ENCODE assay signal across 8 mouse cellular contexts in genomic region chr1:87509561-87510165, GRCm38 (mm10). TPM values are rescaled to one million over a fixed set of nuclear protein-coding genes. Genes with fewer than 3 reads are reported as not detected.
A peak's percentile ranks its signal among the peaks of the same experiment; 100 is the strongest.
DNase-seq lines count a peak whose midpoint lies in the region; ATAC-seq and TF ChIP-seq lines count a peak whose summit lies in the region.

Neu2 (plus strand) TSS chr1:87509889.

- H3K4me2 ChIP-seq in hindbrain, embryonic 14.5 days (replicated peaks) = peak within 1 kb of the TSS; percentile 72
- H3K4me2 ChIP-seq in liver, embryonic 11.5 days = peak within 1 kb of the TSS; percentile 96
- H3K4me2 ChIP-seq in stomach, embryonic 15.5 days = peak within 1 kb of the TSS; percentile 99

- no peaks in the 10 kb centered on the region for H3K36me3 ChIP-seq in hindbrain, embryonic 14.5 days (replicated peaks; ENCODE audit: control insufficient read depth, insufficient read depth)
- no peaks in the 10 kb centered on the region for H3K36me3 ChIP-seq in liver, embryonic 11.5 days (ENCODE audit: control insufficient read depth, insufficient read depth, low read length)
- no peaks in the 10 kb centered on the region for H3K36me3 ChIP-seq in stomach, embryonic 15.5 days

- no peaks in the 10 kb centered on the region for H3K4me1 ChIP-seq in embryonic fibroblast, embryonic 13.5 days (ENCODE audit: control insufficient read depth, insufficient read depth, low read length)
- no peaks in the 10 kb centered on the region; the same call in 1 of the 2 replicates for H3K4me1 ChIP-seq in hindbrain, embryonic 14.5 days (replicated peaks; ENCODE audit: control insufficient read depth, insufficient read depth, low read length)
- H3K4me1 ChIP-seq in liver, embryonic 11.5 days (replicated peaks; ENCODE audit: control insufficient read depth, insufficient read depth, low read length) = no peaks in the 10 kb centered on the region; the same call in 1 of the 2 replicates
- peaks cover 17% of the 10 kb centered on the region for H3K4me1 ChIP-seq in stomach, embryonic 15.5 days

- H3K9me3 ChIP-seq in hindbrain, embryonic 14.5 days (ENCODE audit: control insufficient read depth, low read length) = no peaks in the 10 kb centered on the region
- no peaks in the 10 kb centered on the region for H3K9me3 ChIP-seq in liver, embryonic 11.5 days (ENCODE audit: control insufficient read depth, low read length)
- no peaks in the 10 kb centered on the region for H3K9me3 ChIP-seq in stomach, embryonic 15.5 days

- peak in 1 of 2 experiments; percentile 47 for DNase-seq in left cerebral cortex, adult 2 months (ENCODE audit: extremely low spot score in 1 of 2, low spot score in 2 of 2)
- DNase-seq in left cerebral cortex, adult 8-10 months (ENCODE audit: low spot score in 2 of 2) = no peak
- peak; percentile 25 for DNase-seq in adrenal gland, postnatal 10 days
- no peak for DNase-seq in hindbrain, embryonic 14.5 days (ENCODE audit: low spot score)
- DNase-seq in liver, embryonic 11.5 days (ENCODE audit: low spot score) = peak; percentile 36

- TF ChIP-seq POLR2A in embryonic fibroblast, embryonic 13.5 days (IDR thresholded peaks at IDR 0.05; ENCODE audit: low read depth, low read length) = no peak

- H3K9ac ChIP-seq in hindbrain, embryonic 14.5 days = peak within 1 kb of the TSS; percentile 82
- 0 out of 2 replicates have a peak within 1 kb of the TSS, but pooled peaks have one; percentile 20 for H3K9ac ChIP-seq in liver, embryonic 11.5 days (ENCODE audit: low read depth, low read length)
- peak within 1 kb of the TSS; percentile 58 for H3K9ac ChIP-seq in stomach, embryonic 15.5 days

- H3K27me3 ChIP-seq in hindbrain, embryonic 14.5 days (ENCODE audit: control insufficient read depth, insufficient read depth, low read length) = peaks cover 26% of the 10 kb centered on the region
- H3K27me3 ChIP-seq in liver, embryonic 11.5 days (replicated peaks; ENCODE audit: control insufficient read depth, insufficient read depth, low read length) = peaks cover 53% of the 10 kb centered on the region
- peaks cover 11% of the 10 kb centered on the region for H3K27me3 ChIP-seq in stomach, embryonic 15.5 days (replicated peaks)

- H3K27ac ChIP-seq in left cerebral cortex, adult 2 months = peak within 1 kb of the TSS; percentile 98
- H3K27ac ChIP-seq in embryonic fibroblast, embryonic 13.5 days (ENCODE audit: insufficient read depth, low read length) = no peak within 1 kb of the TSS
- H3K27ac ChIP-seq in hindbrain, embryonic 14.5 days = no peak within 1 kb of the TSS
- H3K27ac ChIP-seq in liver, embryonic 11.5 days (ENCODE audit: low read depth, low read length) = no peak within 1 kb of the TSS
- H3K27ac ChIP-seq in stomach, embryonic 15.5 days = no peak within 1 kb of the TSS

- ATAC-seq in hindbrain, embryonic 14.5 days (ENCODE audit: low FRiP score) = peak; percentile 44
- no peak for ATAC-seq in liver, embryonic 11.5 days (replicated peaks; ENCODE audit: low FRiP score)
- ATAC-seq in stomach, embryonic 15.5 days (ENCODE audit: insufficient read depth, low FRiP score, low read depth) = peak; percentile 50; the same call in 1 of the 2 replicates
- ATAC-seq in inflammation-experienced regulatory T-cells, adult 6 months = no peak

- intact Hi-C loops in left cerebral cortex, adult 2 months (cut with DNase I) = loop anchor here (2.0 to 5.0 kb wide), 4 partner anchors 83 to 211 kb away; no protein-coding TSS in a partner anchor

- peak within 1 kb of the TSS; percentile 76 for H3K4me3 ChIP-seq in left cerebral cortex, adult 2 months
- peak within 1 kb of the TSS; percentile 34 for H3K4me3 ChIP-seq in embryonic fibroblast, embryonic 13.5 days (ENCODE audit: insufficient read depth, low read length)
- peak within 1 kb of the TSS; percentile 83 for H3K4me3 ChIP-seq in hindbrain, embryonic 14.5 days (replicated peaks; ENCODE audit: low read length)
- peak within 1 kb of the TSS; percentile 65 for H3K4me3 ChIP-seq in liver, embryonic 11.5 days (ENCODE audit: low read depth, low read length)
- H3K4me3 ChIP-seq in stomach, embryonic 15.5 days (replicated peaks) = peak within 1 kb of the TSS; percentile 69

- 1% methylated on average over 56 of the region's 56 CpGs for WGBS in hindbrain, embryonic 14.5 days
- WGBS in liver, embryonic 11.5 days = 3% methylated on average over 56 of the region's 56 CpGs
- WGBS in stomach, embryonic 15.5 days = 2% methylated on average over 56 of the region's 56 CpGs

- TF ChIP-seq CTCF in left cerebral cortex, adult 2 months (IDR thresholded peaks at IDR 0.05) = no peak
- no peak for TF ChIP-seq CTCF in embryonic fibroblast, embryonic 13.5 days (IDR thresholded peaks at IDR 0.05; ENCODE audit: borderline replicate concordance, insufficient read depth, low read length)

RNA-seq across cellular contexts. Expression of gene Neu2, which starts in this region (rescaled TPM):
- 1 to 10 TPM; 7.5 to 8.0 TPM for total RNA-seq in left cerebral cortex, adult 2 months (2021)
- 1 to 10 TPM; 6.7 to 8.0 (median 7.6) TPM for total RNA-seq in left cerebral cortex, adult 8-10 months (2022)
- under 1 TPM; 0.72 to 0.79 TPM for total RNA-seq in adrenal gland, postnatal 10 days (2021)
- not detected in 2 replicates for polyA plus RNA-seq in embryonic fibroblast, embryonic 13.5 days (2011; ENCODE audit: insufficient read length, low read depth, missing spikeins)
- 0.40 and 0.86 TPM in 2 replicates for polyA plus RNA-seq in hindbrain, embryonic 14.5 days (2014; fragmentation: Nextera tagmentation; extraction: Ambion mirVana)
- 0.16 and 0.60 TPM in 2 replicates for polyA plus RNA-seq in liver, embryonic 11.5 days (2014; fragmentation: Nextera tagmentation; extraction: Ambion mirVana)
- polyA plus RNA-seq in stomach, embryonic 15.5 days (2015; fragmentation: Nextera tagmentation; extraction: Ambion mirVana) = 2.7 and 4.2 TPM in 2 replicates
- not detected for polyA plus RNA-seq in inflammation-experienced regulatory T-cells, adult 6 months (2017; shearing (Covaris generic))

Comparison
In these comparisons a context has a peak if more than half of its experiments do, and no peak if none do; other contexts are left out.
1. RNA of gene Neu2 (total RNA-seq): 7.5 to 8.0 TPM in left cerebral cortex, adult 2 months and 6.7 to 8.0 TPM in left cerebral cortex, adult 8-10 months; 0.72 to 0.79 TPM in adrenal gland, postnatal 10 days; every median in the first group is over 4 times any median in the second.
2. Peak in DNase-seq in adrenal gland, postnatal 10 days; RNA of the gene not detected or under 1 TPM.
3. Peak in ATAC-seq, H3K4me3 ChIP-seq, H3K9ac ChIP-seq and H3K4me2 ChIP-seq in hindbrain, embryonic 14.5 days; RNA of the gene not detected or under 1 TPM.
4. Peak in DNase-seq, H3K4me3 ChIP-seq, H3K9ac ChIP-seq and H3K4me2 ChIP-seq in liver, embryonic 11.5 days; RNA of the gene not detected or under 1 TPM.
5. H3K9ac ChIP-seq: peak in every context shown above with its lines; median percentile 82 in hindbrain, embryonic 14.5 days; 58 in stomach, embryonic 15.5 days; 20 in liver, embryonic 11.5 days.
6. Peak in every context shown above with its lines, with median percentiles within 50 percentile points of each other: H3K4me3 ChIP-seq and H3K4me2 ChIP-seq.